Mouse (Mus musculus) E14TG2a.4 (cell line): ENCODE results near the gene Mctp2.
A peak's percentile ranks its signal among the peaks of the same experiment; 100 is the strongest.
"Not testable (repeated sequence)": the region's sequence is repeated elsewhere in the genome, so short reads cannot be mapped to it uniquely, and the experiment has no call there.

ENCODE experiments used
- H3K27me3 ChIP-seq: 2 replicates; pipeline ENCODE4 v1.6.1; 2014; ENCODE audit warnings: low read length, control low read depth; ENCODE audit not compliant: insufficient read depth
- H3K36me3 ChIP-seq: 2 replicates; pipeline ENCODE4 v1.6.1; 2014; ENCODE audit warnings: low read length, control low read depth; ENCODE audit not compliant: insufficient read depth
- H3K4me1 ChIP-seq: replicated peaks from 2 replicates; pipeline ENCODE4 v1.6.1; 2014; ENCODE audit warnings: low read depth, low read length, control low read depth
- H3K4me3 ChIP-seq: replicated peaks from 2 replicates; pipeline ENCODE4 v1.5.1; 2014; ENCODE audit warnings: mild to moderate bottlenecking, low read length
- H3K9me3 ChIP-seq: 2 replicates; pipeline ENCODE4 v1.6.1; 2014; ENCODE audit warnings: low read length, control low read depth
- CTCF ChIP-seq: conservative IDR thresholded peaks from 2 replicates; pipeline ENCODE4 v1.5.1; 2014; ENCODE audit warnings: low read length
- NANOG ChIP-seq: IDR thresholded peaks from 2 replicates; pipeline ENCODE4 v1.6.1; 2014; ENCODE audit warnings: borderline replicate concordance, low read length, mixed read lengths
- POU5F1 ChIP-seq: IDR thresholded peaks from 2 replicates; pipeline ENCODE4 v1.6.1; 2014; ENCODE audit warnings: low read length, borderline replicate concordance

Gene Mctp2

DNA sequence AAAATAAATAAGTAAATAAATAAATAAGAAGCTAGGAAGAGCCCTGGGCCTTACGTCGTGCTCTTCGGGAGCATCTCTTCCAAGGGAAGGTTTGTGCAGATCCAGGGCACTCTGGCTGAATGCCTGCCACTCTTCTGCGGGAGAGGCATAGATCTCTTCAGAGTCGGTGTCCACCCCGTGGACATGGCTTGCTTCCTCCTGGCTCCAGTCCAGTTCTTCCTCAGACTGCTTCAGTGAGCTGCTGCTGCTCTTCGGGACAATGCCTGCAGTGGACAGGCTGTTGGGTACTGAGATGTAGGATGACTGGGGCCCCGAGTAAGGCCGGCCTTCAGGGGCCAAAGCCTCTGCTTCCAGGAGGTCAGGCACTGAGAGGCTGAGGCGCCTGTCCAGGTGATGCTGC lies 47.4 kb downstream of the Mctp2 start:
- Histone ChIP-seq H3K36me3 (peaks cover 12% of the 10 kb centered on the region), H3K27me3 (no peaks in the 10 kb centered on the region), H3K9me3 (no peaks in the 10 kb centered on the region), H3K4me3 (no peak overlapping the region), H3K4me1 (no peaks in the 10 kb centered on the region)
- no peak for TF ChIP-seq POU5F1
- no peak for TF ChIP-seq CTCF
- no peak for TF ChIP-seq NANOG

DNA sequence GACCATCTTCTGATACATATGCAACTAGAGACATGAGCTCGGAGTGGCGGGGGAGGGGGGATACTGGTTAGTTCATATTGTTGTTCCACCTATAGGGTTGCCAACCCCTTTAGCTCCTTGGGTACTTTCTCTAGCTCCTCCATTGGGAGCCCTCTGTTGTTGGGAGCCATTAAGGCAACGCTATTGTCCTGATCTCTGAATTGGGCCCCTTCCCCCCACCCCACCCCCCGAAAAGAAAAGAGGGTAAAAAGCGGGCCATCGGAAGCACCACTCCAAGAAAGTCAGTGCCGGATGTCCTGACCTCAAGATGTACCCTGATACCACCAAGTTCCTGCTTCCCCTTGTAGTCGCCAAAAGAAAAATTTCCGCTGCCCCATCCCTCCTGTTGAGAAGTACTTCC lies 56.1 kb downstream of the Mctp2 start:
- Histone ChIP-seq H3K4me1 (peaks cover 31% of the 10 kb centered on the region), H3K36me3 (peaks cover 27% of the 10 kb centered on the region)
- H3K4me3 ChIP-seq, H3K27me3 ChIP-seq, H3K9me3 ChIP-seq: not testable (repeated sequence)

DNA sequence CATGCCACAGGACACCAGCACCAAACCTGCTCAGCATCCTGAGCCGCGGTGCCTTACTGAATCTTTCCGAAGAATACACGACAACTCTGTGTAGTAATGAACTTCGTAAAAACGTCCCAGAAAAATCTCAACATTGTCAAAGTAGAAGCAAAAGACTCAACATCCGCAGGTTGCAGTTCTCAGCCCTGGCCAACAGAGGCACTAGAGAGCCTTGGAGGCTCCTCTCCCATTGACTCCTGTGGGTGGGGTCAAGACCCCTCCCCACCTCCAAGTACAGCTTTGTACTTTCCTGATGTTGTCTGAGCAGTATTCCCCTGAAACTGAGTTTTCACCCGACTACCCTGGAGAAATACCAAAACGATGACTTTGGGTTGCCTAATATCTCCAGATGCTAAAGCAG lies 65.1 kb downstream of the Mctp2 start:
- Histone ChIP-seq H3K4me1 (peaks cover 23% of the 10 kb centered on the region), H3K36me3 (peaks cover 24% of the 10 kb centered on the region), H3K4me3 (no peak overlapping the region; the same call in 1 of the 2 replicates), H3K9me3 (peaks cover 3% of the 10 kb centered on the region; the same call in 1 of the 2 replicates), H3K27me3 (no peaks in the 10 kb centered on the region)
- TF ChIP-seq CTCF (peak; percentile 97), NANOG (no peak)

DNA sequence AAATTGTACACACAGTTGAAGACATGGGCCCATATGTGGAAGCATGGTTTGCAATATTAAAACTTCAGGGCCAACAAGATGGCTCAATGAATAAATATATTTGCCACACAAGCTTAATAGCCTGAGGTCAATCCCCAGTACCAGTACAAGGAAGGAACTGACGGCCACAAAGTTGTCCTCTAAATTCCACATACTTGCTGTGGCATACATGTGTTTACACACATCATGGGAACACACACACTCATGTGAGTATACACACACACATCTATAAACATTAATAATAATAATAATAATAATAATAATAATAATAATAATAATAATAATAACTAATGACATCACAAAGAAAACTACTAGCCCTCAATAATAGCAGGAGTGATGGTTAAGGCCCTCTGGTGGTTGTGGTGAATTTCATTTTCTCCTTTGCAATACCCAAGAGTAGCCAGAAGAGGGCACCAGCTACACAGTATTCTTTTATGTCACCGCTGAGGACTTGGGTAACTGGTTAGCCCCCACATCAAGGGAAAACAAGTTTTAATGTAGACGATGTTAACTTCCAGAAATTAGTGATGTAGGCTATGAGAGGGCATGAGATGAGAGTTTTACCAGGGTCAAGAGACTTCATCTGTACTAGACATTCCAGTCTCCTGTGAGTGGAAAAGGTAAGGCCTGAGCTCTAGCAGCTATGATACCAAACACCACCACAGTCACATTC lies 66.5 kb downstream of the Mctp2 start:
- H3K4me1 ChIP-seq, result peaks cover 23% of the 10 kb centered on the region
- H3K27me3 ChIP-seq, result no peaks in the 10 kb centered on the region
- no peak overlapping the region for H3K4me3 ChIP-seq
- peaks cover 3% of the 10 kb centered on the region; the same call in 1 of the 2 replicates for H3K9me3 ChIP-seq
- peaks cover 13% of the 10 kb centered on the region for H3K36me3 ChIP-seq
- TF ChIP-seq POU5F1 (no peak), CTCF (peak; percentile 78), NANOG (no peak)

DNA sequence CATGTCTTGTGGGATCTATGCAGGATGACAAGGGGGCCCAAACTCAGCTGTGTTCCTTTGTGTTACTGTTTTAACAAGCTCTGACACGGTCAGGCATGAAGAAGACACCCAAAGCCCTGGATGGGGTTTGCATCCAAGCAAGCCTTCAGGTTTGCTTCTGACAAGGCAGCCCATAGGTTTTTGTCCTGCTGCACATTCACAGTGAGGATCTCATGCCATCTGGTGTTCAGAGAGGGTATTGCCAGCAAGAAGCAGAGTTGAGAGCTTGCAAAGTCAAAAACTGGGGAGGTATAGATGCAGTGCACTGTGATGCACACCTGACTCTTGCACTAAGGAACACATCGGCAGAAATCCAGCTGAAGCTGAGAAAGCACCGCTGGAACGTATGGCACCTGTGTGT lies 67.8 kb downstream of the Mctp2 start:
- Histone ChIP-seq H3K27me3 (no peaks in the 10 kb centered on the region), H3K4me3 (no peak overlapping the region), H3K9me3 (peaks cover 3% of the 10 kb centered on the region; the same call in 1 of the 2 replicates), H3K36me3 (peaks cover 4% of the 10 kb centered on the region), H3K4me1 (peaks cover 17% of the 10 kb centered on the region)
- TF ChIP-seq NANOG, result no peak
- TF ChIP-seq CTCF, result peak; percentile 96

DNA sequence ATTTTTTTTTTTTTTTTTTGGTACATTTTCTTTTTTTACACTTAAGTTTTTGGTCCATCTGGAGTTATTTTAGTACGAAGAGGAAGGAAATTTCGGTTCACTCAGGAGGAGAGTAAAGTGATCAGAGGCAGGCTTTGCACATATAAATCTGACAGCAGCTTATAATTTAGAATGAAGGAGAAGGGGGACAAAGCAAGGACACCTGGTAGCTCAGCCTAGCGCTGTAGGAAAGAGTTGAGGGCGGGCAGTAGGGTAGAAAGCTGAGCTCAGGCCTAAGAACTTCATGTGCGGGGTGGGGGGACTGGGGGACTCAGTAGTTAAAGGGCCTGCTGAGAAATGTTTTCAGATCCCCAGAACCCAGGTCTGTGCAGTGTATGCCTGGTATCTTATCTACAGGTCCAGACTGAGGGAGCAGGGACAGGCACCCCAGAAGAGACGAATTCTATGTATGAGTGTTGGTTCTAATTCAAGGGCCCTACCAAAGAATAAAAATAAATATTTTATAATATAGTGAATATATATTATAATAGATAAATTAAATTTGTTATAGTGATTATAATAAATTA lies 71.9 kb downstream of the Mctp2 start:
- H3K36me3 ChIP-seq, result no peaks in the 10 kb centered on the region
- H3K4me3 ChIP-seq, result no peak overlapping the region
- H3K27me3 ChIP-seq, result no peaks in the 10 kb centered on the region
- H3K4me1 ChIP-seq, result peaks cover 8% of the 10 kb centered on the region
- TF ChIP-seq POU5F1 (no peak), NANOG (no peak), CTCF (no peak)
- H3K9me3 ChIP-seq, result no peaks in the 10 kb centered on the region

DNA sequence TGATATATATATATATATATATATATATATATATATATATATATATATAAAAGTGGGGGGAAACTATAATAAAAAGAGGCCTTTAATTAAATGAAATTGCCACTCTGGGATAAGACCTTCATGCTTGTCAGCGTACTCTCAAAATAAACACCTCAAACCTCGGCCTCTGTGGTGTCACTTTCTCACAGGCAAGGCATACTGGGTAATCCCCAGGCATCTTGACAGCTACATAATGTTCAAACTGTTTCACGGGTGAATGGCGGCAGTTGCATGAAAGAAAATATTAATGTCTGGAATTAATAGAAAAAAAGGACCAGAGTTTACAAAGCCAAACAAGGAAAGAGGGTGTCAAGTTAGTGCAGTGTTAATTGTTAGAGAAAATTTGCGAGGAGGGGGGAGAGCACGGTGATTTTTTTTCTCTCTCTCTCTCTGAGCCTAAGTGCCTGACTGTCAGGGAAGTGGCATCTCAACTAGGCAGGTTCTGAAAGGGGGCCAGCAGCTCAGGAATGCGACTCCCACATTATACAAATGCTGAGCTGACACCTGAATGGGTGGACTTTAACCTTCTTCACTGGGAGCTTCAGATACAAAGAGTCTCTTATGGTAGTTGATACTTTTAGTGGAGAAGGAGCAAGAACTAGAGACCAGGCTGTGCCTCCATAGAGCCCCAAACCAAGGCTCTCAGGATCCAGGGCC lies 75.1 kb downstream of the Mctp2 start:
- no peak overlapping the region for H3K4me3 ChIP-seq
- no peaks in the 10 kb centered on the region for H3K9me3 ChIP-seq
- H3K27me3 ChIP-seq, result no peaks in the 10 kb centered on the region
- H3K4me1 ChIP-seq, result peaks cover 10% of the 10 kb centered on the region
- 0 out of 2 replicates have a peak, but pooled peaks cover 4% of the 10 kb centered on the region for H3K36me3 ChIP-seq
- TF ChIP-seq NANOG (no peak), CTCF (no peak)

DNA sequence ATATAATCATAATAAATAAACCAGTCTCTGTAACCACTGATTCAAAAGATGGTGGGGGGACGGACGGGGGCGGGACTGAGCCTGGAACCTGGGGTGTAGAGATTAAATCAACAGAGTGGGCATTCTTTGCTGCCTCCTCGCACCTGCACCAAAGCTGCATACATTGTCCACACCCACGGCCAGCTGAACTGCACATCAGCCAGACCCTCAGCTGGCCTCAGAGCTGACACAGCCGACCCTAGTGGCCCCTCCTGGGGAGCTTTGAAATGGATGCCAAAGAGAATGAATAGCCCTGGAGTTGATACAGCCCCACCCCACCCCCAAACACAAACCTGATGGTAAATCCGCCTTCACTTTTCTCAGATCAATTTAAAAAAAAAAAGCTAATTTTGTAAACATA lies 76.5 kb downstream of the Mctp2 start:
- TF ChIP-seq POU5F1, result no peak
- no peak for TF ChIP-seq NANOG
- no peak for TF ChIP-seq CTCF
- no peaks in the 10 kb centered on the region for H3K9me3 ChIP-seq
- 0 out of 2 replicates have a peak, but pooled peaks cover 4% of the 10 kb centered on the region for H3K36me3 ChIP-seq
- H3K4me3 ChIP-seq, result no peak overlapping the region
- H3K4me1 ChIP-seq, result peaks cover 10% of the 10 kb centered on the region
- H3K27me3 ChIP-seq, result no peaks in the 10 kb centered on the region

DNA sequence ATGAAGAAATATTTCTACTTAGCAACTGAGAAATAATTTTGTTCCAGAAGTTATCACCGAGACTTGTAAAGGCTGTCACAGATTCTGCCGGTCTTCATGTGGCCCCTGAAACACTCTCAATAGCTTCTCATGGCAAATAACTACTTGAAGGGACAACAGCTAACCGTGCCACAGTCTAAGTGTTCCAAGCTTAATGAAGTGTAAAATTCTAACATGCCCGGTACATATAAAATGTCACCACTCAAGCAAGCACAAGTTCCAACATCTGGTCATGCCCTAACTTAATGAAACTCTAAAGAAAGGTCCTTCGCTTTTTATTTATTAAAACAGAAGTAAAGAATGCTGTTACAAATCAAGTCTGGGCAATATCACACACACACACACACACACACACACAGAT lies 82.8 kb downstream of the Mctp2 start:
- Histone ChIP-seq H3K4me1 (no peaks in the 10 kb centered on the region), H3K4me3 (no peak overlapping the region), H3K36me3 (0 out of 2 replicates have a peak, but pooled peaks cover 4% of the 10 kb centered on the region), H3K27me3 (no peaks in the 10 kb centered on the region), H3K9me3 (no peaks in the 10 kb centered on the region)
- TF ChIP-seq CTCF (no peak), POU5F1 (no peak), NANOG (no peak)
